Comparison of ENCODE assay signal across 21 mouse cellular contexts in genomic region chr8:95373389-95374002, GRCm38 (mm10). TPM values are rescaled to one million over a fixed set of nuclear protein-coding genes. Genes with fewer than 3 reads are reported as not detected.
DNase-seq lines count a peak whose midpoint lies in the region; ATAC-seq lines count a peak whose summit lies in the region.
"Had no signal": no experiment of that assay in that cellular context is flagged by ENCODE, and none has a peak within 500 bp of the region (broad histone marks: within the 10 kb centered on the region; RNA-seq: fewer than 3 reads in every experiment).

No protein-coding gene starts in this region.

- no peaks in the 10 kb centered on the region for H3K27me3 ChIP-seq in heart, embryonic 11.5 days (ENCODE audit: control insufficient read depth, insufficient read depth, low read length)
- H3K27me3 ChIP-seq: CH12.LX; limb, embryonic 12.5 days had no signal

- peaks cover 31% of the 10 kb centered on the region for H3K4me1 ChIP-seq in brown adipose tissue, adult 24 weeks (ENCODE audit: control insufficient read depth, insufficient read depth, insufficient read length, low read length)
- H3K4me1 ChIP-seq in heart, embryonic 11.5 days (ENCODE audit: control insufficient read depth, insufficient read depth, low read length): peaks cover 43% of the 10 kb centered on the region

- no peaks in the 10 kb centered on the region for H3K9me3 ChIP-seq in heart, embryonic 11.5 days (replicated peaks; ENCODE audit: control insufficient read depth, low read length)
- H3K9me3 ChIP-seq: forebrain, embryonic 10.5 days; limb, embryonic 12.5 days; liver, embryonic 15.5 days; megakaryocyte, embryonic 14.5 days had no signal

- intact Hi-C loops in heart, postnatal 25 days (cut with DNase I): loop anchor here (2.0 kb wide), 1 partner anchor 21 kb away; the partner anchor contains the start of gene Mmp15
- intact Hi-C loops in heart, postnatal 14 days (cut with DNase I): no loop called here

- WGBS in heart, embryonic 11.5 days (ENCODE audit: insufficient replicate concordance): 63% methylated on average over 12 of the region's 12 CpGs

- peaks cover 39% of the 10 kb centered on the region for H3K36me3 ChIP-seq in heart, embryonic 11.5 days (ENCODE audit: control insufficient read depth, insufficient read depth, low read length)
- H3K36me3 ChIP-seq: liver, embryonic 15.5 days had no signal

- no peak overlapping the region for H3K4me3 ChIP-seq in brown adipose tissue, adult 24 weeks (ENCODE audit: insufficient read depth, low read depth, low read length)
- H3K4me3 ChIP-seq in heart, embryonic 11.5 days (ENCODE audit: low read depth, low read length): no peak overlapping the region
- H3K4me3 ChIP-seq: forebrain, embryonic 10.5 days; left cerebral cortex, adult 2 months; limb, embryonic 12.5 days; liver, embryonic 15.5 days; megakaryocyte, embryonic 14.5 days had no signal

- H3K4me2 ChIP-seq in heart, embryonic 11.5 days: no peak overlapping the region
- H3K4me2 ChIP-seq: limb, embryonic 12.5 days; liver, embryonic 15.5 days had no signal

- 0 out of 2 replicates have a peak overlapping the region, but pooled peaks have one; percentile 28 for H3K9ac ChIP-seq in heart, embryonic 11.5 days (ENCODE audit: low read depth, low read length)
- H3K9ac ChIP-seq: limb, embryonic 12.5 days; liver, embryonic 15.5 days had no signal

- DNase-seq in heart, adult 11 months: peak; percentile 97
- no peak for DNase-seq in heart, postnatal 25 days (ENCODE audit: low spot score)
- peak; percentile 46 to 57 for DNase-seq in heart, postnatal 14 days
- DNase-seq in adrenal gland, postnatal 4 days (ENCODE audit: low spot score in 2 of 2): no peak
- DNase-seq in lung, postnatal 36 days: no peak
- no peak for DNase-seq in ovary, postnatal 14 days (ENCODE audit: low spot score)
- DNase-seq: adrenal gland, adult 2 months; cerebellum, adult 8-10 months; kidney, adult 11 months; kidney, postnatal 10 days; thymus, postnatal 14 days had no signal

- H3K27ac ChIP-seq in brown adipose tissue, adult 24 weeks (replicated peaks; ENCODE audit: low read depth, low read length): peak overlapping the region; percentile 59
- no peak overlapping the region; the same call in 1 of the 2 replicates for H3K27ac ChIP-seq in heart, embryonic 11.5 days (ENCODE audit: low read depth, low read length)
- H3K27ac ChIP-seq: forebrain, embryonic 10.5 days; hindbrain, postnatal 0 days; left cerebral cortex, adult 2 months; limb, embryonic 12.5 days; liver, embryonic 15.5 days had no signal

- ATAC-seq in heart, embryonic 11.5 days (replicated peaks; ENCODE audit: insufficient number of reproducible peaks, low FRiP score, low TSS enrichment): no peak
- ATAC-seq: hindbrain, postnatal 0 days; midbrain, embryonic 16.5 days had no signal

RNA-seq across cellular contexts. Expression of gene Mmp15, which starts 21.4 kb away (rescaled TPM):
- total RNA-seq in heart, postnatal 25 days (2021): 10 to 100 TPM; 72.4 to 72.5 TPM
- polyA plus RNA-seq in brown adipose tissue, adult 24 weeks (2012; ENCODE audit: insufficient read depth, insufficient read length, missing spikeins): 6.1 and 6.5 TPM in 2 replicates
- 38.1 and 43.1 TPM in 2 replicates for polyA plus RNA-seq in heart, embryonic 11.5 days (2014; fragmentation: Nextera tagmentation; extraction: Ambion mirVana)
- 10 to 100 TPM; 90.2 to 99.0 TPM for total RNA-seq in heart, postnatal 14 days (2021)
- 10 to 100 TPM; 25.3 to 30.8 TPM for total RNA-seq in adrenal gland, postnatal 4 days (2021)

RNA-seq across cellular contexts. Expression of gene Usb1, which starts 41.4 kb away (rescaled TPM):
- total RNA-seq in heart, postnatal 25 days (2021): 10 to 100 TPM; 14.2 to 16.6 TPM
- polyA plus RNA-seq in brown adipose tissue, adult 24 weeks (2012; ENCODE audit: insufficient read depth, insufficient read length, missing spikeins): 8.4 and 8.6 TPM in 2 replicates
- polyA plus RNA-seq in heart, embryonic 11.5 days (2014; fragmentation: Nextera tagmentation; extraction: Ambion mirVana): 26.3 and 27.2 TPM in 2 replicates
- total RNA-seq in heart, postnatal 14 days (2021): 10 to 100 TPM; 18.6 TPM
- total RNA-seq in adrenal gland, postnatal 4 days (2021): 10 to 100 TPM; 25.2 to 28.5 TPM

RNA-seq across cellular contexts. Expression of gene Zfp319, which starts 41.7 kb away (rescaled TPM):
- 1 to 10 TPM; 8.5 to 9.9 TPM for total RNA-seq in heart, postnatal 25 days (2021)
- 1.3 and 2.1 TPM in 2 replicates for polyA plus RNA-seq in brown adipose tissue, adult 24 weeks (2012; ENCODE audit: insufficient read depth, insufficient read length, missing spikeins)
- polyA plus RNA-seq in heart, embryonic 11.5 days (2014; fragmentation: Nextera tagmentation; extraction: Ambion mirVana): 4.4 and 5.9 TPM in 2 replicates
- total RNA-seq in heart, postnatal 14 days (2021): 10 to 100 TPM; 11.6 to 11.9 TPM
- 10 to 100 TPM; 15.9 to 16.7 TPM for total RNA-seq in adrenal gland, postnatal 4 days (2021)

Comparison
In these comparisons a context has a peak if more than half of its experiments do, and no peak if none do; other contexts are left out.
1. DNase-seq: peak in heart, adult 11 months (single experiment) and heart, postnatal 14 days (2 of 2); none in heart, postnatal 25 days (single experiment), adrenal gland, postnatal 4 days (0 of 2), lung, postnatal 36 days (single experiment) and ovary, postnatal 14 days (single experiment).